Mouse (Mus musculus) bone marrow, adult 2 months (tissue): ENCODE results near the gene Snap23. TPM values are rescaled to one million over a fixed set of nuclear protein-coding genes. Genes with fewer than 3 reads are reported as not detected.

Experiments used
- H3K27ac ChIP-seq: fragments of 200-500 bp; 2 replicates; pipeline ENCODE4 v1.5.1; 2012; ENCODE audit warnings: low read depth, mild to moderate bottlenecking, control low read depth, inconsistent platforms, low read length; ENCODE audit not compliant: control insufficient read depth, poor library complexity, insufficient read depth
- H3K4me1 ChIP-seq: fragments of 200-500 bp; 2 replicates; pipeline ENCODE4 v1.6.1; 2011; ENCODE audit warnings: low read length; ENCODE audit not compliant: control insufficient read depth, insufficient read depth
- H3K4me3 ChIP-seq: fragments of 200-500 bp; replicated peaks from 2 replicates; pipeline ENCODE3; 2011; ENCODE audit warnings: mild to moderate bottlenecking, low read depth, low read length, control low read depth; ENCODE audit not compliant: control insufficient read depth
- CTCF ChIP-seq: fragments of 200-500 bp; IDR thresholded peaks from 2 replicates; pipeline ENCODE4 v1.5.1; 2011; ENCODE audit warnings: low read length, control low read depth; ENCODE audit not compliant: control insufficient read depth, insufficient read depth
- POLR2A ChIP-seq: fragments of 200-500 bp; IDR thresholded peaks from 2 replicates; pipeline ENCODE4 v1.6.1; 2011; ENCODE audit warnings: low read depth, mild to moderate bottlenecking, control low read depth, low read length, borderline replicate concordance; ENCODE audit not compliant: control insufficient read depth
- WGBS: fragments of 180-500 bp; shearing (Covaris S2); methylation state at CpG from one replicate; pipeline ENCODE4 v1.1.7; 2018; 5-methylcytosine and 5-hydroxymethylcytosine counted together
- polyA plus RNA-seq: library from polyadenylated mRNA; stranded (reverse); fragments of >200 nt; gene quantifications from 2 replicates; pipeline ENCODE4 v1.2.4, GENCODE M21; 2011; ENCODE audit warnings: low replicate concordance; ENCODE audit not compliant: missing spikeins, insufficient read depth, insufficient read length

Snap23 gene
- polyA plus RNA-seq, 1 experiment: 44.5 TPM

DNA sequence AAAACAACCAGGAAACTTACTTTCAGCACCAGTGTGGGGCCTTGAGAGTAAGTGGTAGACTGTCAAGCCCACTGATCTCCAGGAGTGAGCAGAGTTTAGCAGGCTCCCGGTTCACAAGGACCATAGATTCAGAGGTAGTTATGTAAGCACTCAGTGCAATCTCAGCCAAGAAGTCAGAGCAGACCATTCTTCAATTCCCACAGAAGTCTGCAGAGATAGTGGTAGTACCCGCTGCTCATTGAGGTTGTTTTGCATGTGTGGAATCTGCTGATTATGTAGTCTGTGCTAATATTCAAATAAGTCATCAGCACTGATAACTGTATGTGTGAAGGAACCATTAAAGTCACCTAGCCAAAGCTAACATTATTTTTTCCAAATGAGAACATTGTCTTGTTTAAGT is 63.2 kb downstream of the Snap23 start:
- Histone ChIP-seq H3K4me1 (no peaks in the 10 kb centered on the region; the same call in 1 of the 2 replicates), H3K4me3 (no peak overlapping the region), H3K27ac (no peak overlapping the region)
- WGBS: 54% methylated on average over 2 of the region's 2 CpGs
- TF ChIP-seq CTCF (no peak), POLR2A (no peak)

DNA sequence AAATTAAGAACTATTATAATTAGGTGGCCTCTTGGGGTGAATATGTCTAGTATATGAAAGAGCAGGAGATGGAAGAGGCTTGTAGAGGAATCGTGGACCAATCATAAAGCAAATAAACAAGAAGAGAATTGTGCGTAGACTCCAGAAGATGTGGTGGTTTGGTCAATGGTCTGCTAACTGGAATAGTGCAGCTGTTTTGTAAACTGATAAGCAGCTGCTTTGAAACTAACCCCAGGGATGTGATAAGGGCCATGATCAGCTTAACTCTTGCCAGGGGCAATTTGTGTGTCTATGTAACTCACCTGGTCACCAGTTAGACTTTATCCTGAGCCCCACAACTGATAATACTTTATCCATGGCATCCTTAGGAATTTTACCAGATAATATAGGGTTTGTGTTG is 64.0 kb downstream of the Snap23 start:
- H3K4me1 ChIP-seq: no peaks in the 10 kb centered on the region; the same call in 1 of the 2 replicates
- no peak overlapping the region for H3K4me3 ChIP-seq
- no peak overlapping the region for H3K27ac ChIP-seq
- 32% methylated on average over 2 of the region's 2 CpGs for WGBS
- TF ChIP-seq POLR2A: no peak
- no peak for TF ChIP-seq CTCF

DNA sequence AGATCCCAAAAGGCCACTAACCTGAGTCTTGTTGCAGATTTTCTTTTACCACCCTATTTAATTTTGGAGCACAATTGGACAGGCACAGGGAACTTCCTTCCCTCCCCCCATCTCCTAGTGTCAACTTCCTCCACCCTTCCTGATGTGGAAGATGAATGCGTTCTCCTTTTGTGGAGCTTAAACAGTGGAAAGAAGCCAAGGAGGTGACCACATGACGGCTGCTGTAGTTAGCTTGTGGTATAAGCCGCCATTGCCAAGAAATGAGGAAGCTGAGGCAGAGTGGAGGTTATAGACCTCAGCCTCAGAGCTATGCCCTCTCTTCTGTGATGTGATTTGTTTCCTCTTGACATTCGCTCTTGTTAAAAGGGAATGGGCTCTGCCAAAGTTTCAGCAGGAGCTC is 64.5 kb downstream of the Snap23 start:
- H3K4me3 ChIP-seq: no peak overlapping the region
- TF ChIP-seq CTCF (no peak), POLR2A (no peak)
- H3K4me1 ChIP-seq: no peaks in the 10 kb centered on the region; the same call in 1 of the 2 replicates
- H3K27ac ChIP-seq: no peak overlapping the region
- WGBS: under 1% methylated on average over 4 of the region's 4 CpGs

DNA sequence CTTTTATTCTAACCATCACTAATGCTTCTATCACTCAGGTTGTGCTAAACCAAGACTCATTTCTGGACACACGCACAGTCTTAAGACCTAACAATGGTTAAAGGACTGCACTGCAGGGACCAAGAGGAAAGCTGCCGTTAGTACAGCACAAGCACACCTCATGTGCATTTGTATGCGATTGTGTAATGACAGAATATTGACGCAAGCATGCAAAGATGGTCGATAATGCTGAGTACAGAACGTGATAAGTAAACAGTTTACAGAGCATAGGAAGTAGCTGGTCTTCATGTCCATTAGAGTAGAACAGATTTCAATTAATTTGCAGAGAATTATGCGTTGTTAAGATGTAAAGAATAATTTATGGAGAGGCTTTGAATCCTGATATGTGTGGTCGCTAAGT is 73.4 kb downstream of the Snap23 start:
- 74% methylated on average over 8 of the region's 8 CpGs for WGBS
- no peak for TF ChIP-seq POLR2A
- TF ChIP-seq CTCF: no peak
- no peak overlapping the region for H3K27ac ChIP-seq
- H3K4me3 ChIP-seq: no peak overlapping the region
- no peaks in the 10 kb centered on the region; the same call in 1 of the 2 replicates for H3K4me1 ChIP-seq

DNA sequence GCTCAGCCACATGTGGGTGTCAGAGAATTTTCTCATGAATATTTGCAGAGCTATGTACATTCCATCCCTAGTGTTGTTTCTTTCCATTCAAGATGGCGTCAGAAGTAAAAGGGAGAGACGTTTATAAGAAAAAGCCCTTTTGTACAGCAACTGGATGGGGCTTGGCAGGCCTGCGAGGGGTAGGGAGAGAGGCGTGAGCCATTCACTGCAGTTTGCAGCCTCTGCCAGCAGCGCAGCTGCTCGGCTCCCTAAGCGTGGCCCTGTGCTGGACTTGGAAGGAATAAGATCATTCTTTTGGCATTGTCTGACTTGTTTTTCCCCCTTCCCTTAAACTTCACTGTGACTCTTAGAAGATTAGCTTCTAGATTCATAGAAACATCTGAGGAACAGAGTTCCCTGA is 76.4 kb downstream of the Snap23 start:
- Histone ChIP-seq H3K27ac (no peak overlapping the region), H3K4me1 (no peaks in the 10 kb centered on the region; the same call in 1 of the 2 replicates), H3K4me3 (no peak overlapping the region)
- WGBS: 78% methylated on average over 7 of the region's 7 CpGs
- TF ChIP-seq POLR2A (no peak), CTCF (no peak)

DNA sequence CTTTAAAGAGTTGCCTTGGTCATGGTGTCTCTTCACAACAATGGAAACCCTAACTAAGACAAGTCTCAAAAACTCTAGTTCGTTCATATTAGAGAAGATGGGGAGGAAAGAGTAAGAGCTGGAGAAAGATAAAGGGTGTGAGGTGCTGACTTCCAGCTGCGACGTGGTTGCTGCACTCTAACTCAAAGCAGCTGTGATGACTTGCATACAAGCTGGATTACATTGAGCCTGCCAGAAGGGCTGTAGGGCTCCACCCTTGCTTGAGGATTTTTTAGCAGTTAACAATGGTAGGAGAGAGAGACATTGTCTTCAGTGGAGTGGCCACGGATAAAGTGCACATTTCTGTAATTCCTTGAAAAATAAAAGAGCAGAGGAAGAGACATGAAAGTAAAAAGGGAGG is 79.3 kb downstream of the Snap23 start:
- Histone ChIP-seq H3K27ac (no peak overlapping the region), H3K4me1 (no peaks in the 10 kb centered on the region; the same call in 1 of the 2 replicates), H3K4me3 (no peak overlapping the region)
- TF ChIP-seq POLR2A (no peak), CTCF (no peak)
- 54% methylated on average over 4 of the region's 4 CpGs for WGBS

Other genes starting within 250 kb of the Snap23 start
- 15.0 and 28.4 TPM in 2 replicates for gene Vps39, start 214.5 kb upstream of the Snap23 start, polyA plus RNA-seq
- gene Ganc, start 163.8 kb upstream of the Snap23 start, polyA plus RNA-seq: 5.3 and 8.0 TPM in 2 replicates
- gene Tmem87a, start 163.6 kb upstream of the Snap23 start, polyA plus RNA-seq: 19.3 and 36.3 TPM in 2 replicates
- 6.5 and 10.7 TPM in 2 replicates for gene Capn3, start 111.7 kb upstream of the Snap23 start, polyA plus RNA-seq
- gene Zfp106, start 3.8 kb upstream of the Snap23 start, polyA plus RNA-seq: 19.1 and 27.3 TPM in 2 replicates
- gene Haus2, start 41.7 kb downstream of the Snap23 start, polyA plus RNA-seq: 3.7 and 6.8 TPM in 2 replicates
- gene Lrrc57, start 41.8 kb downstream of the Snap23 start, polyA plus RNA-seq: 7.5 and 10.3 TPM in 2 replicates
- gene Stard9, start 61.5 kb downstream of the Snap23 start, polyA plus RNA-seq: 1.4 and 3.6 TPM in 2 replicates